Comparison of ENCODE assay signal across 13 mouse cellular contexts in genomic region chr7:75629669-75630068, GRCm38 (mm10).
"Had no signal": no experiment of that assay in that cellular context is flagged by ENCODE, and none has a peak within 500 bp of the region (broad histone marks: within the 10 kb centered on the region; RNA-seq: fewer than 3 reads in every experiment).

No protein-coding gene starts in this region.

- DNase-seq: lung, adult 18-20 months; lung, embryonic 14.5 days; lung, postnatal 10 days; lung, postnatal 4 days; right cerebral cortex, postnatal 14 days; thymus, adult 2 months; thymus, postnatal 25 days had no signal

- H3K27ac ChIP-seq: midbrain, embryonic 10.5 days; midbrain, embryonic 13.5 days; midbrain, embryonic 15.5 days; neural tube, embryonic 12.5 days; stomach, embryonic 15.5 days; stomach, postnatal 0 days had no signal

- ATAC-seq: midbrain, embryonic 13.5 days; midbrain, embryonic 15.5 days had no signal

- H3K4me3 ChIP-seq: midbrain, embryonic 10.5 days; midbrain, embryonic 13.5 days; midbrain, embryonic 15.5 days; neural tube, embryonic 12.5 days; stomach, embryonic 15.5 days had no signal
